Mouse (Mus musculus) lung, postnatal 0 days (tissue): ENCODE data around the gene Tspan17.

Experiments used
- CTCF ChIP-seq: IDR thresholded peaks from 2 replicates; pipeline ENCODE4 v1.5.1; 2016; ENCODE audit warnings: antibody characterized with exemption, mild to moderate bottlenecking
- EP300 ChIP-seq: IDR thresholded peaks from 2 replicates; pipeline ENCODE4 v1.6.1; 2016; ENCODE audit warnings: antibody characterized with exemption, mild to moderate bottlenecking, control low read depth

DNA sequence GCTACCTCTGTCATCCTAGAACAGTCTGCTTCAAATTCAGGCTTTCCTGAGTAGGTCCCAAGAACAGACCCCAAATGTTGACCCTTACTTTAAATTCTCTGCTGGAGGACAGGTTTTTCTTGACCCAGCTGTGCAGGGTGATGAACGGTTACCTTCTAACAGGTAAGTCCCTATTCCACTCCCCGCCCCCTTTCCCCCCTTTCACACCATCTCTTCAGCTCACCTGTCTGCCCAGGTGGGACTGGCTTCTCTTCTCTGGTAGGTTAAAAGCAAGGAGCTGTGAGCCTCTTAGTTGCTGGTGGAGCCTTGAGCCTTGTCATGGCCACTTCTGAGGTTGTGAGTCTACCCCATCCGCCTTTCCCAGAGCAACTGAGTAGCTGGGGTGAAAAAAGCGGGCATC is 5.5 kb upstream of the Tspan17 start, which contains the start of gene Eif4e1b:
- TF ChIP-seq CTCF (no peak), EP300 (no peak)
